Mouse (Mus musculus): Measurements from ENCODE around the gene Olfr958. TPM values are rescaled to one million over a fixed set of nuclear protein-coding genes. Genes with fewer than 3 reads are reported as not detected.

The Olfr958 gene
- polyA plus RNA-seq (2016; fragmentation: Nextera tagmentation; extraction: Ambion mirVana) = not detected in 2 replicates

- Histone ChIP-seq H3K4me2 (no peak within 1 kb of the TSS), H3K9me3 (replicated peaks) (0 out of 2 replicates have a peak, but pooled peaks cover 3% of the 10 kb centered on the region), H3K4me1 (no peaks in the 10 kb centered on the region), H3K27ac (no peak within 1 kb of the TSS), H3K4me3 (no peak within 1 kb of the TSS), H3K9ac (no peak within 1 kb of the TSS), H3K27me3 (replicated peaks) (no peaks in the 10 kb centered on the region), H3K36me3 (no peaks in the 10 kb centered on the region)
- ATAC-seq = no peak
- WGBS (ENCODE audit: insufficient replicate concordance) = 55% methylated on average over 2 of the region's 2 CpGs
These were observed at the start of gene Olfr958 for GRCm38 (mm10) chr9:39553946-39554345. TSS of gene Olfr958 (minus strand) at chr9:39554054.

- WGBS (ENCODE audit: insufficient replicate concordance) = 2% methylated on average over 9 of the region's 9 CpGs
- no peak overlapping the region for H3K27ac ChIP-seq
- H3K4me3 ChIP-seq = peak overlapping the region; percentile 32; the same call in 1 of the 2 replicates
- no peak overlapping the region for H3K9ac ChIP-seq
- no peaks in the 10 kb centered on the region for H3K4me1 ChIP-seq
- peaks cover 17% of the 10 kb centered on the region for H3K27me3 ChIP-seq (replicated peaks)
- no peak for ATAC-seq
- H3K36me3 ChIP-seq = no peaks in the 10 kb centered on the region
- peak overlapping the region; percentile 50 for H3K4me2 ChIP-seq
- H3K9me3 ChIP-seq (replicated peaks) = no peaks in the 10 kb centered on the region
These were observed 49.5 kb upstream of the Olfr958 start for GRCm38 (mm10) chr9:39603333-39603845.

- H3K4me3 ChIP-seq = peak overlapping the region; percentile 32; the same call in 1 of the 2 replicates
- ATAC-seq = no peak
- no peaks in the 10 kb centered on the region for H3K9me3 ChIP-seq (replicated peaks)
- H3K4me1 ChIP-seq = no peaks in the 10 kb centered on the region
- H3K27me3 ChIP-seq (replicated peaks) = peaks cover 17% of the 10 kb centered on the region
- H3K36me3 ChIP-seq = no peaks in the 10 kb centered on the region
- 3% methylated on average over 19 of the region's 19 CpGs for WGBS (ENCODE audit: insufficient replicate concordance)
- peak overlapping the region; percentile 50 for H3K4me2 ChIP-seq
- no peak overlapping the region for H3K9ac ChIP-seq
- H3K27ac ChIP-seq = no peak overlapping the region
These were observed 48.9 kb upstream of the Olfr958 start for GRCm38 (mm10) chr9:39602536-39603332.

DNA sequence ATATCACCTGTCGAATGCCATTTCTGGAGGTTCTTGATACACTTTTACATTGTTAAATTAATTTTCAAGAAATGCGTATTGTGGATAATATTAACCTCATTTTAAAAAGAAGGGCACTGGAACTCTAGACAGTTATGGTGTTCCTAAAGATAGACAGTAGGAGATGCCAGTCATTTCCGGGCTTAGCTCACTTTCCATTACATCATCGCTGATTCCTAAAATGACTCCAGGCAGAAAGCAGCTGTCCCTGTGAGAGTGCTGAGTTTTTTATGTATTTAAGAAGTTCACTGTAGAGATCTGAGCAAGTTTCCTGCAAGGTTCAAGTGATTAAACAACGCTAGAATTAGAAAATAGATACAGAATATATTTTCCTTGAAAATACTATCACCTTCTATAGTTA is 23.2 kb upstream of the Olfr958 start:
- ATAC-seq = no peak
- no peaks in the 10 kb centered on the region for H3K27me3 ChIP-seq (replicated peaks)
- WGBS (ENCODE audit: insufficient replicate concordance) = 67% methylated on average over 5 of the region's 5 CpGs
- H3K9ac ChIP-seq = no peak overlapping the region
- no peaks in the 10 kb centered on the region for H3K9me3 ChIP-seq (replicated peaks)
- no peaks in the 10 kb centered on the region for H3K4me1 ChIP-seq
- no peaks in the 10 kb centered on the region for H3K36me3 ChIP-seq
- no peak overlapping the region for H3K4me2 ChIP-seq
- H3K4me3 ChIP-seq = no peak overlapping the region
- no peak overlapping the region for H3K27ac ChIP-seq

GRCm38 (mm10) chr9:39575469-39575868 is 21.6 kb upstream of the Olfr958 start, which contains the start of gene Olfr959:
TSS of gene Olfr959 (minus strand) at chr9:39575569.
- no peak within 1 kb of the TSS for H3K9ac ChIP-seq
- no peak within 1 kb of the TSS for H3K4me3 ChIP-seq
- H3K36me3 ChIP-seq = no peaks in the 10 kb centered on the region
- no peaks in the 10 kb centered on the region for H3K27me3 ChIP-seq (replicated peaks)
- WGBS (ENCODE audit: insufficient replicate concordance) = 58% methylated on average over 3 of the region's 3 CpGs
- no peak within 1 kb of the TSS for H3K27ac ChIP-seq
- H3K9me3 ChIP-seq (replicated peaks) = no peaks in the 10 kb centered on the region
- H3K4me1 ChIP-seq = no peaks in the 10 kb centered on the region
- H3K4me2 ChIP-seq = no peak within 1 kb of the TSS
- no peak for ATAC-seq

GRCm38 (mm10) chr9:39558349-39558647 is 4.4 kb upstream of the Olfr958 start:
- H3K4me1 ChIP-seq = no peaks in the 10 kb centered on the region
- 0 out of 2 replicates have a peak, but pooled peaks cover 3% of the 10 kb centered on the region for H3K9me3 ChIP-seq (replicated peaks)
- H3K27me3 ChIP-seq (replicated peaks) = no peaks in the 10 kb centered on the region
- H3K36me3 ChIP-seq = no peaks in the 10 kb centered on the region
- no peak overlapping the region for H3K4me2 ChIP-seq
- no peak for ATAC-seq
- no peak overlapping the region for H3K9ac ChIP-seq
- no peak overlapping the region for H3K27ac ChIP-seq
- no peak overlapping the region for H3K4me3 ChIP-seq

DNA sequence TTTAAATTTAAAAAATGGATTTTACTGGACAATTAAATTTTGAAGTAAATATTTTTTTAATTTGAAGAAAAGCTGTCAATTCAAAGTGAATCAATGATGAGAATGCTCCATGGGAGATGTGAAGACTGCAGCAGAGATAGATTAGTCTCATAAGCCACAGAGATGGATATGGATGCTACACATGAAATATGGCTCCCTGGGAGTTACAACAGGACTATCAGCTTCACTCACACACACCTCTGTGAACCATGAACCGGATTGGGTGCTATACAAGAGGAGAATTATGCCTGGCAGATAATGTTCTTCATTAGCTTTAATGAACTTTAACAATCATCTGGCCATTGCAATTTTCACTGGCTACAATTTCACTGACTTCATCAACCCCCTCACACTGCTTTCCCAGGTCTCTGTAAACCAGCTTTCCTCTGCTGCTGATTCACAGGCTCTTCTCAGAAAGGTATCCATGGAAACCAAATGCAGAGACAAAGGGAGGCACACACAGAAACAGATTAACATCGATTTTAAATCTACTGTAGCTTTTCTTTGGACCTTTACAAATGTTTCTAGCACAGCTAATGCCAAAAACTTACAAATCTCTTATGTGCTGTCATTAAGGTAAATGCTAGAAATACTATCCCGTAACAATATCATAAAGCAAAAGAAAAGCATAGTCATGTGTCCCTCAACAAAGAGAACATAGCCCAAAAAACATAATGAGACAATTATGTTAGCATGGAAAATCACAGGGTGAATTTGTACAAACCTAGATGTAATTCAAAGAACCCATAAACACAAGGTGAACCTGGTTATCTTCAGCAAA is 3.9 kb upstream of the Olfr958 start:
- no peak for ATAC-seq
- Histone ChIP-seq H3K36me3 (no peaks in the 10 kb centered on the region), H3K4me2 (no peak overlapping the region), H3K4me1 (no peaks in the 10 kb centered on the region), H3K27ac (no peak overlapping the region), H3K9me3 (replicated peaks) (0 out of 2 replicates have a peak, but pooled peaks cover 3% of the 10 kb centered on the region), H3K9ac (no peak overlapping the region), H3K4me3 (no peak overlapping the region), H3K27me3 (replicated peaks) (no peaks in the 10 kb centered on the region)
- WGBS (ENCODE audit: insufficient replicate concordance) = 46% methylated on average over 3 of the region's 3 CpGs

DNA sequence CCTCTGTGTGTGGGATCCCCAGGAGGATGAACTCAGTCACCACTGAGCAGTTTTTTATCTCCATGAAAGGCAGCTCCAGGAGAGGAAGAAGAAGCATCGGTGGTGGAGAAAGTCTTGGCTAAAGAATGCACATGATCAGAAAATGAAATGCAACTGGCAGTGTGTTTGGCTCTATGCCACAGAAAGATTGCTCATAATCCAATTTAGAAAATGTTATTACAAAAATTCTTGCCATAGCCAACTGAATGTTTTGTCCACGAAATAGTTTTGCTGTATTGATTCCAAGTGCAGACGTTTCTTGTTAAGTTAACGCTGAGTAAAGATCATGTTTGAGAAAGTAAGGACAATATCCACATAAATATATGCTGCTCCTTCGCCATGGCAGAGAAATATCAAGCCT is 3.0 kb downstream of the Olfr958 start:
- H3K27ac ChIP-seq = no peak overlapping the region
- H3K4me3 ChIP-seq = no peak overlapping the region
- H3K4me1 ChIP-seq = no peaks in the 10 kb centered on the region
- no peaks in the 10 kb centered on the region for H3K27me3 ChIP-seq (replicated peaks)
- no peak overlapping the region for H3K4me2 ChIP-seq
- H3K9ac ChIP-seq = no peak overlapping the region
- 0 out of 2 replicates have a peak, but pooled peaks cover 3% of the 10 kb centered on the region for H3K9me3 ChIP-seq (replicated peaks)
- WGBS (ENCODE audit: insufficient replicate concordance) = 70% methylated on average over 5 of the region's 5 CpGs
- H3K36me3 ChIP-seq = no peaks in the 10 kb centered on the region
- no peak for ATAC-seq

- no peak overlapping the region for H3K4me3 ChIP-seq
- H3K4me2 ChIP-seq = no peak overlapping the region
- no peaks in the 10 kb centered on the region for H3K9me3 ChIP-seq (replicated peaks)
- H3K36me3 ChIP-seq = no peaks in the 10 kb centered on the region
- no peak overlapping the region for H3K27ac ChIP-seq
- H3K9ac ChIP-seq = no peak overlapping the region
- no peaks in the 10 kb centered on the region for H3K4me1 ChIP-seq
- no peaks in the 10 kb centered on the region for H3K27me3 ChIP-seq (replicated peaks)
- no peak for ATAC-seq
- WGBS (ENCODE audit: insufficient replicate concordance) = 61% methylated on average over 1 of the region's 1 CpGs
These were observed 30.1 kb downstream of the Olfr958 start for GRCm38 (mm10) chr9:39523616-39524285.

DNA sequence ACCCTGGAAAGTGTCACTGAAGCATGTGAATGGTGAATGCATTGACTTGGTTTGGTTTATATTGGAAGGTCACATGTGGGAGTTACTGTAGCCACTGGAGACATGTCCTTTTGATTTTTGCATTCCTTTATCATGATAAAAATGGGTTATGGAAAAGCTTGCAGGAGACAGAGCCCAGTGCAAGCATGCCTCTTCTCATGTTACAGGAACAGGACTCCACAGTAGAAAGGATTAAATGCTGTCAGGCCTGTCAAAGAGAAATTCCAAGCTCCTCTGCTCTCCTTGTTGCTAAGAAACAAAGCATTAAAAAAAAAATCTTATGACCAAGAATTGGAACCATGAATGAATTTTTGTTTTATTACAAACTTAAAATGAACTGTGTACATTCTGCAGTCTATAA is 35.3 kb downstream of the Olfr958 start:
- Histone ChIP-seq H3K9me3 (replicated peaks) (no peaks in the 10 kb centered on the region), H3K27ac (no peak overlapping the region), H3K4me2 (no peak overlapping the region), H3K36me3 (no peaks in the 10 kb centered on the region), H3K27me3 (replicated peaks) (no peaks in the 10 kb centered on the region), H3K9ac (no peak overlapping the region), H3K4me3 (no peak overlapping the region), H3K4me1 (no peaks in the 10 kb centered on the region)
- ATAC-seq = no peak

DNA sequence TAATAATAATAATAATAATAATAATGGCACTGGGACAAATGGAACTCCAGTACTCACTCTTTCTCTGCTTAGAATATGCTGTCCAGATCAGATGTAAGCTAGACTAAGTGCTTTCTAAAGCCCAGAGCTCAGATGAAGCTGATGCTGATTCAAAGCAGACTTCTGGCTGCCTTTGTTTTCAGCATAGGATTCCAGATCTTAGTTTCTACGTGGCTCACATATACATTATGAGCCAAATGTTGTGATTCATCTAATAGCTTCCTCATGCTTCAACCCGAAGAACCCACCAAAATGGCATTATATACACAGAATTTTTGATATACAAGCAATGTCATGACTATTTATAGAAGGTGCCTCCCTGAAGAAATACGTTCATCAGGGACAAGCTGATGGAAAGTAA is 38.3 kb downstream of the Olfr958 start, which contains the start of gene Olfr957:
Gene Olfr957 (minus strand): TSS at position 279 of the 400 bp plus-strand sequence.
- Histone ChIP-seq H3K27ac (no peak within 1 kb of the TSS), H3K4me1 (no peaks in the 10 kb centered on the region), H3K36me3 (no peaks in the 10 kb centered on the region), H3K4me2 (no peak within 1 kb of the TSS), H3K27me3 (replicated peaks) (no peaks in the 10 kb centered on the region), H3K4me3 (no peak within 1 kb of the TSS), H3K9ac (no peak within 1 kb of the TSS), H3K9me3 (replicated peaks) (no peaks in the 10 kb centered on the region)
- WGBS (ENCODE audit: insufficient replicate concordance) = 45% methylated on average over 3 of the region's 3 CpGs
- ATAC-seq = no peak

GRCm38 (mm10) chr9:39509412-39509811 is 44.4 kb downstream of the Olfr958 start:
- no peak overlapping the region for H3K4me2 ChIP-seq
- H3K9me3 ChIP-seq (replicated peaks) = no peaks in the 10 kb centered on the region
- H3K9ac ChIP-seq = no peak overlapping the region
- H3K4me1 ChIP-seq = no peaks in the 10 kb centered on the region
- 67% methylated on average over 9 of the region's 9 CpGs for WGBS (ENCODE audit: insufficient replicate concordance)
- ATAC-seq = no peak
- H3K27me3 ChIP-seq (replicated peaks) = no peaks in the 10 kb centered on the region
- no peak overlapping the region for H3K4me3 ChIP-seq
- H3K36me3 ChIP-seq = no peaks in the 10 kb centered on the region
- H3K27ac ChIP-seq = no peak overlapping the region

Measured in liver, embryonic 12.5 days (tissue).